Mouse (Mus musculus) layer of hippocampus, adult 9-11 months (tissue): ENCODE measurements around the gene Bcdin3d.

Experiments
- DNase-seq: peaks from one replicate; pipeline ENCODE4 v3.0.0; 2022

The Bcdin3d gene

GRCm38 (mm10) chr15:99438966-99439698 lies 35.4 kb downstream of the Bcdin3d start:
- no peak for DNase-seq

DNA sequence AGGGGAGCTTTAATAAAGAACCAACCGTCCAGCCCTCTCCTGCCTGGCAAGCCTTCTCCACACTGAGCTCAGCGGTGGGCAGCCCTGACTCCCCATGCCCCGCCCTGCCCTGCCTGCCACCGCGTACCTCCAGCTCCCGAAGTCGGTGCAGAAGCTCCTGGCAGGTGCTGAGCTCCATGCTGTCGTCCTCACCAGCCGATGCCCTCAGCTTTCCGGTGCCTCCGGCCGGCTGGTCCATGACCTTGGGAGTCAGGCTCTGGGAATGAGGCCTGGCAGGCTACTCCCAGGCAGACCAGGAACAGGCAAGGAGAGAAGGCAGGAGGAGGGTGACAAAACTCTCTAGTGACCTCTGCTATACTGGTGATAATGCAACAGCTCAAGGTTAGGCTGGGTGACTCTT lies 40.6 kb downstream of the Bcdin3d start:
- DNase-seq: no peak

DNA sequence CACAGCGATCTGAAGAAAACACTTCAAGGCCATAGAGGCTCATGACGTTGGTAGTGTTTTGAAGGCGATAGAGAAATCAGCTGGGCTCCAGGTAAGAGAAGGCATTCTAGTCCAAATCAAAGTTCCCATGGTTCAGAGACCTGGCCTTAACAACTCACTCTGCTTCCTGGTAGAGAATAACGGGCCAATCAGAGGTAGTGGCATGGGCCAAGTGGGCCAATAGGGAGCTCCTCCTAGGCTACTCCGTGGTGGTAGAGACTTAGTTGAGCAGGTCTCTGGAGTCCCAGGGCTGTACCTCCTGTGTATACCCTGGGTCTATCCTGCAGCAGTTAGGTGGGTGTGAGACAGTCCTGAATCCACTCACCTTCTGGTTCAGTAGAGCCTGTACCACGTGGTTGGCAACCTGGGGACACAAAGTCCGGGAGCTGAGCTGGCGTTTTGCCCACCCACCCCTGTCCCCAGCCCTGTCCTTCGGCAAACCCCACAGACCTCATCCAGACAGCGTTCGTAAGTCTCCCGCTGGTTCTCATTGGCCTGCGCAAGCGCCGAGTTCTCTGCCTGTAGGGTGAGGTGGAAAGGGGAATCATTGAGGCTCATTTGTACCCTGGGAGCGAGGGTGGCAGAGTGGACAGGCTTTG lies 41.3 kb downstream of the Bcdin3d start:
- DNase-seq: no peak

DNA sequence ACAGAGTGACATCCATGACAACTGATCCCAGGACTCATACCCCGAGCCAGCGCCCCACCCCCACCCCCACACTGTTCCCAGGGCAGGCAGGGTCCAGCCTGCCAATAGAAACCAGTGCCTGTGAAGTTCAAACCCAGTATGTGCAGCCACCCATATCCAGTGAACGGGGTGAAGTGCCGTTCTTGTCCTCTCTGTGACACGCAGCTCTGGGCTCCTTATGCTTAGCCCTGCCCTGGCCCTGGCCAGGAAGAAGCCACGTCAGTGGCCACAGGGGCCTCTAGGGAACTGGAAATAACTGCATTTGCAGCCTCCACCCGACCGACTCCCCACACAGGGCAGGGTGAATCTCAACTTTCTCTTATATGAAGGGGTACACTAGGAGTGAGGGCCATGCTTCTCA lies 42.6 kb downstream of the Bcdin3d start:
- DNase-seq: no peak

DNA sequence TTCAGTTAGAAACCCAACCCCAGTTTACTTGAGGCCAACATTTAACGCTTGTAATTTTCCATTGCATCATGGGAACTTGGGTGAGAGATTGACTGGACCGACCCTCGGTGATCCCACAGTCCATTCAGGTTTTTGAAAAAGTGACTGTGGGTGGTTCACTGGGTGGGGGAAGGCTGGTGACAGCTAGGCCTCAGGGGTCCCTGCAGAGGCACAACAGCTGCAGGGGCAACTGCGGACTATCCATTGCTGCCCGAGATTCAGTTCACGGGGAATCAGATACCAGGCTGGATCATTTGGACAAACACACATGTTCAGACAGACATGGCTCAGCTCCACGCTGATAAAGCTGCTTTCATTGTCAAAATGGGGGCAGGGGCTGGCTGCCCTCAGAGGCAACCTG lies 43.0 kb downstream of the Bcdin3d start:
- no peak for DNase-seq

DNA sequence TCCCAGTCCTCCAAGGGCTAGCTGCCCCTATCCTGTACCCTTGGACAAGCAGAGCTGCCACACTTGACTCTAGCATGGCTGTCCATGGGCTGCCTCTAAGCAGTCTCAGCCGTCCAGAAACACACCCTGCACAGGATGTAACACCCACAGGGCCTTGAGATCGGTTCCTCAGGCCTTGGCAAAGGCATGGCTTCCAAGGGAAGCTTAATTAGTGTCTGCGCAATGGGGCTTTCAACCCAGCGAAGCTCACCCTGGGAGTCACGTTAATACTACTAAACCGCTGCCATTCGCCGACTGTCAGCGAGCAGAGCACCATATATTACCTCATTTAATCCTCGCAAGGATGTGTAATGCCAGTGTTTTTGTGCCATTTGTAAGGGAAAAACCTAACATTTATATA lies 43.5 kb downstream of the Bcdin3d start:
- no peak for DNase-seq

GRCm38 (mm10) chr15:99430394-99430793 lies 44.1 kb downstream of the Bcdin3d start:
- DNase-seq: no peak

DNA sequence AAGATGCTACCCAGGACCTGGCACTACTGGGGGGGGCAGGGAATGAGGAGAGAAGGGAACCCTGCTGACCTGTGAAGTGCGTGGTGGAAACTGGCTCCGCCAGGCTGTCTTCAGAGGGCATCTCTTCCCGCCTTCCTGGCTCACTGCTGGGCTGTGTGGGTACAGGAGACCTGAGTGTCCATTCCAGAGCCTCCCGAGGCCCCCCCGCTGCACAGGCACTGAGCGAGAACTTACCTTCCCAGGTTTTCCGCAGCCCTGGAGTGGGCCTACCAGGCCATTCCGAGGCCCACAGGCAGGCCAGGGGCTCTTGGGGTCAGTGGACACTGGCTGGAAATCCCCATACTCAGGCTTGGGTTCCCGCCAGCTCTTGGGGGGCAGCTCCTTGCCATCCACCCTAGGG lies 50.6 kb downstream of the Bcdin3d start:
- DNase-seq: no peak

DNA sequence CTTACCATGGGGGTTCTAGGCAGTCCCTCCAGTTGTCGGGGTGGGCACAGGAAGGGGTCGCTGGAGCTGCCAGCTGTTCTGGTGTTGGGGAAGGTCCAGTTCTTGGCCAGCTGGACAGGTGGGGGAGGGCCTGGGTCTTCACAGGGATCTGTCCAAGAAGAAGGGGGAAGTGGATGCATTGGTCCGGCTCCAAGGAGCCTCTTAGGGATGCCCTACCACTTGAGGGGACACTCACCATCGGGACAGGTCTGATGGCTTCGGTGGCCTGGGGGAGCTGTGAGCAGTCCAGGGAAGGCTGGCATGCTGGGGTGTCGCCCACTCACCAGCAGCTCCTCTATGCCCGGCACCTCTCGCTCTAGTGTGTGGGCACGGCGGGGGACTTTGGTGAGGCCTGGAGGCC lies 51.4 kb downstream of the Bcdin3d start:
- no peak for DNase-seq

- no peak for DNase-seq
Observed at GRCm38 (mm10) chr15:99422551-99422950, 52.0 kb downstream of the Bcdin3d start.

DNA sequence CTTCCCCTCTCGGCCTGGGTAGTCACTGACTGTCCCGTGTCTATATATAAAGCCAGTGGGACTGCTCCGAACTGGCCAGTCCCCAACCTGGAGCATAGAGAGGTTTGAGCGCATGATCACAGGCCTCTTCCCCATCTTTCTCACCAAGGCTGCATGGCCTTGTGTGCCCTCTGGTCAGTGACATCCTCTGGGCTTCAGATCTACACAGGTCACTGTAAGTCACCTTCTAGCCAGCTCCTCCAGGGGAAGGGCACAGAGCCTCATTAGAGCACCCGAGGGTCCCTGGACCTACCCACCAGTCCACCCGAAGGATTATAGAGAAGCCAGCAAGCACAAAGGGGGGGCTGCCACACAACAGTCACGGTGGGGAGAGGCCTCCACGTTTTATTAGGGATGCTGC lies 52.9 kb downstream of the Bcdin3d start:
- no peak for DNase-seq

GRCm38 (mm10) chr15:99421152-99421551 lies 53.4 kb downstream of the Bcdin3d start:
- no peak for DNase-seq

DNA sequence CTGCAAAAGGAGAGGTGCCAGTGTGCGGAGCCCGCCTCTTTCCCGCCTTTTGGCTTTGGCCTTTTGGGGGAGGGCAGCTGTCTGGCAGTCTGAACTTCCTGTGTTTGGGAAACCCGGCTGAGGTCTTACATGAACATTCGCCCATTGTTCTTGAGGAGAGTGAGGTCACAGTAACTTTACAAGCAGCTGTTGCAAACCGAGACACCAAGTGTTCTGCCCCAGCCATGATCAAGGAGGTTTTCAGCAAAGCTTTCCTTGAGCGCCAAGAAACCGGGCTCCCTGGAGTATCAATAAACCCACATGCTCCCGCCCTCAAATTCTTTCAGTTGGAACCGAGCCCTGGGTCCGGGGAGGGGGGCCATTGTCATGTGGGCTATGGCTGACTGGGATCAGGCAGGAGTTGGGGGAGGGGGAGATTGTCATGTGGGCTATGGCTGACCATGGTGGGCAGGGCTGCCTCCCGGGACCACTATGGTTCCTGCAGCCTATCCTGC lies 54.0 kb downstream of the Bcdin3d start:
- DNase-seq: peak; percentile 38

- DNase-seq: no peak
Observed at GRCm38 (mm10) chr15:99420101-99420500, 54.4 kb downstream of the Bcdin3d start.
